Mouse (Mus musculus) stomach, embryonic 15.5 days (tissue): ENCODE data around the gene 4930402F06Rik. TPM values are rescaled to one million over a fixed set of nuclear protein-coding genes. Genes with fewer than 3 reads are reported as not detected.

Experiments used
- ATAC-seq: fragments of 200-750 bp; cut with Nextera tagmentation; 2 replicates; pipeline ENCODE4 v1.8.0; 2017; ENCODE audit warnings: low read depth, moderate number of reproducible peaks, moderate TSS enrichment; ENCODE audit not compliant: insufficient read depth, low FRiP score
- H3K27ac ChIP-seq: fragments of 300-500 bp; sonication (generic); 2 replicates; pipeline ENCODE4 v1.5.1; 2015; ENCODE audit warnings: mild to moderate bottlenecking, inconsistent platforms
- H3K27me3 ChIP-seq: fragments of 300-500 bp; sonication (generic); replicated peaks from 2 replicates; pipeline ENCODE4 v1.6.1; 2015; ENCODE audit warnings: inconsistent platforms
- H3K36me3 ChIP-seq: fragments of 300-500 bp; sonication (generic); 2 replicates; pipeline ENCODE4 v1.6.1; 2015; ENCODE audit warnings: inconsistent platforms
- H3K4me1 ChIP-seq: fragments of 300-500 bp; sonication (generic); 2 replicates; pipeline ENCODE4 v1.6.1; 2015; ENCODE audit warnings: inconsistent platforms
- H3K4me2 ChIP-seq: fragments of 300-500 bp; sonication (generic); 2 replicates; pipeline ENCODE4 v1.6.1; 2015; ENCODE audit warnings: mild to moderate bottlenecking, inconsistent platforms
- H3K4me3 ChIP-seq: fragments of 300-500 bp; sonication (generic); replicated peaks from 2 replicates; pipeline ENCODE4 v1.5.1; 2015; ENCODE audit warnings: inconsistent platforms
- H3K9ac ChIP-seq: fragments of 300-500 bp; sonication (generic); 2 replicates; pipeline ENCODE4 v1.6.1; 2015; ENCODE audit warnings: inconsistent platforms
- H3K9me3 ChIP-seq: fragments of 300-500 bp; sonication (generic); 2 replicates; pipeline ENCODE4 v1.6.1; 2016; ENCODE audit warnings: inconsistent platforms
- WGBS: fragments of 180-500 bp; shearing (Covaris S2); methylation state at CpG from one replicate; pipeline ENCODE4 v1.1.7; 2015; 5-methylcytosine and 5-hydroxymethylcytosine counted together
- polyA plus RNA-seq: library from polyadenylated mRNA; unstranded; fragments of >200 nt; fragmentation: Nextera tagmentation; extraction: Ambion mirVana; gene quantifications from 2 replicates; pipeline ENCODE4 v1.2.1, GENCODE M21; 2015

The 4930402F06Rik gene
- polyA plus RNA-seq, 1 experiment from 2014 or later, result not detected

GRCm38 (mm10) chr2:35412810-35413209 is 15.8 kb upstream of the 4930402F06Rik start:
- no peak overlapping the region for H3K27ac ChIP-seq
- H3K9ac ChIP-seq, result no peak overlapping the region
- no peaks in the 10 kb centered on the region for H3K9me3 ChIP-seq
- no peak for ATAC-seq
- H3K27me3 ChIP-seq, result no peaks in the 10 kb centered on the region
- H3K4me1 ChIP-seq, result 0 out of 2 replicates have a peak, but pooled peaks cover 5% of the 10 kb centered on the region
- H3K36me3 ChIP-seq, result no peaks in the 10 kb centered on the region
- 91% methylated on average over 3 of the region's 3 CpGs for WGBS
- no peak overlapping the region for H3K4me3 ChIP-seq
- H3K4me2 ChIP-seq, result no peak overlapping the region

GRCm38 (mm10) chr2:35412246-35412645 is 15.3 kb upstream of the 4930402F06Rik start:
- Histone ChIP-seq H3K27me3 (no peaks in the 10 kb centered on the region), H3K4me1 (0 out of 2 replicates have a peak, but pooled peaks cover 7% of the 10 kb centered on the region), H3K4me2 (no peak overlapping the region), H3K27ac (no peak overlapping the region), H3K36me3 (no peaks in the 10 kb centered on the region), H3K4me3 (no peak overlapping the region), H3K9ac (no peak overlapping the region), H3K9me3 (no peaks in the 10 kb centered on the region)
- 83% methylated on average over 2 of the region's 2 CpGs for WGBS
- no peak for ATAC-seq

- Histone ChIP-seq H3K27me3 (no peaks in the 10 kb centered on the region), H3K9ac (no peak overlapping the region), H3K9me3 (no peaks in the 10 kb centered on the region), H3K36me3 (no peaks in the 10 kb centered on the region), H3K4me1 (0 out of 2 replicates have a peak, but pooled peaks cover 7% of the 10 kb centered on the region), H3K4me2 (no peak overlapping the region), H3K27ac (no peak overlapping the region), H3K4me3 (no peak overlapping the region)
- no peak for ATAC-seq
- WGBS, result 68% methylated on average over 10 of the region's 10 CpGs
Observed at GRCm38 (mm10) chr2:35411640-35412190, 14.7 kb upstream of the 4930402F06Rik start.

GRCm38 (mm10) chr2:35409466-35409865 is 12.5 kb upstream of the 4930402F06Rik start:
- no peak overlapping the region for H3K9ac ChIP-seq
- no peak overlapping the region for H3K27ac ChIP-seq
- 0 out of 2 replicates have a peak, but pooled peaks cover 7% of the 10 kb centered on the region for H3K4me1 ChIP-seq
- no peaks in the 10 kb centered on the region for H3K27me3 ChIP-seq
- no peak for ATAC-seq
- H3K9me3 ChIP-seq, result no peaks in the 10 kb centered on the region
- no peak overlapping the region for H3K4me2 ChIP-seq
- H3K4me3 ChIP-seq, result no peak overlapping the region
- H3K36me3 ChIP-seq, result no peaks in the 10 kb centered on the region
- WGBS, result 91% methylated on average over 6 of the region's 6 CpGs

GRCm38 (mm10) chr2:35408409-35409110 is 11.6 kb upstream of the 4930402F06Rik start:
- no peak overlapping the region for H3K9ac ChIP-seq
- no peaks in the 10 kb centered on the region for H3K9me3 ChIP-seq
- ATAC-seq, result no peak
- H3K4me3 ChIP-seq, result no peak overlapping the region
- WGBS, result 69% methylated on average over 5 of the region's 5 CpGs
- 0 out of 2 replicates have a peak, but pooled peaks cover 7% of the 10 kb centered on the region for H3K4me1 ChIP-seq
- H3K4me2 ChIP-seq, result no peak overlapping the region
- H3K27me3 ChIP-seq, result no peaks in the 10 kb centered on the region
- H3K36me3 ChIP-seq, result no peaks in the 10 kb centered on the region
- H3K27ac ChIP-seq, result no peak overlapping the region

GRCm38 (mm10) chr2:35407878-35408277 is 10.9 kb upstream of the 4930402F06Rik start:
- Histone ChIP-seq H3K9me3 (no peaks in the 10 kb centered on the region), H3K9ac (no peak overlapping the region), H3K36me3 (no peaks in the 10 kb centered on the region), H3K4me1 (0 out of 2 replicates have a peak, but pooled peaks cover 7% of the 10 kb centered on the region), H3K4me2 (no peak overlapping the region), H3K27me3 (no peaks in the 10 kb centered on the region), H3K27ac (no peak overlapping the region), H3K4me3 (no peak overlapping the region)
- ATAC-seq, result no peak
- 63% methylated on average over 7 of the region's 7 CpGs for WGBS

- H3K27ac ChIP-seq, result no peak overlapping the region
- no peak overlapping the region for H3K4me2 ChIP-seq
- H3K9ac ChIP-seq, result no peak overlapping the region
- no peak for ATAC-seq
- 0 out of 2 replicates have a peak, but pooled peaks cover 4% of the 10 kb centered on the region for H3K36me3 ChIP-seq
- H3K4me1 ChIP-seq, result 0 out of 2 replicates have a peak, but pooled peaks cover 7% of the 10 kb centered on the region
- no peaks in the 10 kb centered on the region for H3K9me3 ChIP-seq
- no peak overlapping the region for H3K4me3 ChIP-seq
- H3K27me3 ChIP-seq, result no peaks in the 10 kb centered on the region
- 77% methylated on average over 6 of the region's 6 CpGs for WGBS
Observed at GRCm38 (mm10) chr2:35407266-35407665, 10.3 kb upstream of the 4930402F06Rik start.

GRCm38 (mm10) chr2:35406611-35407010 is 9.6 kb upstream of the 4930402F06Rik start:
- H3K4me1 ChIP-seq, result 0 out of 2 replicates have a peak, but pooled peaks cover 7% of the 10 kb centered on the region
- no peaks in the 10 kb centered on the region for H3K9me3 ChIP-seq
- H3K36me3 ChIP-seq, result 0 out of 2 replicates have a peak, but pooled peaks cover 6% of the 10 kb centered on the region
- no peaks in the 10 kb centered on the region for H3K27me3 ChIP-seq
- no peak for ATAC-seq
- H3K9ac ChIP-seq, result no peak overlapping the region
- H3K4me3 ChIP-seq, result no peak overlapping the region
- H3K27ac ChIP-seq, result no peak overlapping the region
- 81% methylated on average over 1 of the region's 1 CpGs for whole genome bisulfite sequencing
- H3K4me2 ChIP-seq, result no peak overlapping the region

- Histone ChIP-seq H3K4me3 (no peak overlapping the region), H3K4me1 (0 out of 2 replicates have a peak, but pooled peaks cover 5% of the 10 kb centered on the region), H3K27ac (no peak overlapping the region), H3K36me3 (0 out of 2 replicates have a peak, but pooled peaks cover 6% of the 10 kb centered on the region), H3K9me3 (no peaks in the 10 kb centered on the region), H3K27me3 (no peaks in the 10 kb centered on the region), H3K9ac (no peak overlapping the region), H3K4me2 (no peak overlapping the region)
- ATAC-seq, result no peak
- 90% methylated on average over 16 of the region's 16 CpGs for WGBS
Observed at GRCm38 (mm10) chr2:35402391-35402790, 5.4 kb upstream of the 4930402F06Rik start.

- Histone ChIP-seq H3K4me3 (no peak overlapping the region), H3K27ac (no peak overlapping the region), H3K27me3 (no peaks in the 10 kb centered on the region), H3K36me3 (0 out of 2 replicates have a peak, but pooled peaks cover 6% of the 10 kb centered on the region), H3K4me1 (0 out of 2 replicates have a peak, but pooled peaks cover 11% of the 10 kb centered on the region), H3K9ac (no peak overlapping the region), H3K9me3 (no peaks in the 10 kb centered on the region), H3K4me2 (no peak overlapping the region)
- 87% methylated on average over 7 of the region's 7 CpGs for WGBS
- no peak for ATAC-seq
Observed at GRCm38 (mm10) chr2:35400739-35401138, 3.8 kb upstream of the 4930402F06Rik start.

GRCm38 (mm10) chr2:35398184-35398828 is 1.3 kb upstream of the 4930402F06Rik start:
- ATAC-seq, result no peak
- H3K4me3 ChIP-seq, result no peak overlapping the region
- no peaks in the 10 kb centered on the region for H3K9me3 ChIP-seq
- H3K4me2 ChIP-seq, result no peak overlapping the region
- 0 out of 2 replicates have a peak, but pooled peaks cover 11% of the 10 kb centered on the region for H3K4me1 ChIP-seq
- H3K9ac ChIP-seq, result no peak overlapping the region
- H3K27me3 ChIP-seq, result no peaks in the 10 kb centered on the region
- WGBS, result 75% methylated on average over 6 of the region's 6 CpGs
- no peak overlapping the region for H3K27ac ChIP-seq
- H3K36me3 ChIP-seq, result 0 out of 2 replicates have a peak, but pooled peaks cover 6% of the 10 kb centered on the region
